In genomic region chr17:50054586-50054985, GRCm38 (mm10) we compare ENCODE assay signal across 12 mouse cellular contexts.
DNase-seq lines count a peak whose midpoint lies in the region; ATAC-seq lines count a peak whose summit lies in the region.
"Had no signal": no experiment of that assay in that cellular context is flagged by ENCODE, and none has a peak within 500 bp of the region (broad histone marks: within the 10 kb centered on the region; RNA-seq: fewer than 3 reads in every experiment).

No protein-coding gene starts in this region.

- peak; percentile 92 for DNase-seq in heart, adult 11 months
- DNase-seq in heart, embryonic 10.5 days (ENCODE audit: low spot score) = no peak
- DNase-seq in right cerebral cortex, adult 2 months (ENCODE audit: low spot score in 2 of 2) = peak; percentile 29 to 56
- DNase-seq in right cerebral cortex, postnatal 10 days (ENCODE audit: low spot score in 2 of 2) = no peak
- peak; percentile 40 for DNase-seq in hindbrain, embryonic 14.5 days (ENCODE audit: low spot score)
- DNase-seq in right cerebral cortex, postnatal 36 days (ENCODE audit: low spot score in 2 of 2) = peak; percentile 23 to 63
- DNase-seq in kidney, postnatal 14 days = no peak
- no peak for DNase-seq in lung, postnatal 4 days
- DNase-seq: adrenal gland, postnatal 10 days; lung, adult 18-20 months had no signal

- H3K36me3 ChIP-seq in heart, embryonic 10.5 days = no peaks in the 10 kb centered on the region
- no peaks in the 10 kb centered on the region for H3K36me3 ChIP-seq in hindbrain, embryonic 14.5 days (replicated peaks; ENCODE audit: control insufficient read depth, insufficient read depth)
- H3K36me3 ChIP-seq: limb, embryonic 12.5 days had no signal

- H3K4me1 ChIP-seq in heart, embryonic 10.5 days = peaks cover 14% of the 10 kb centered on the region
- peaks cover 9% of the 10 kb centered on the region; the same call in 1 of the 2 replicates for H3K4me1 ChIP-seq in hindbrain, embryonic 14.5 days (replicated peaks; ENCODE audit: control insufficient read depth, insufficient read depth, low read length)

- H3K27me3 ChIP-seq in heart, embryonic 10.5 days (ENCODE audit: insufficient read depth, poor library complexity, severe bottlenecking) = peaks cover 7% of the 10 kb centered on the region
- no peaks in the 10 kb centered on the region for H3K27me3 ChIP-seq in hindbrain, embryonic 14.5 days (ENCODE audit: control insufficient read depth, insufficient read depth, low read length)
- H3K27me3 ChIP-seq: limb, embryonic 12.5 days; Patski had no signal

- H3K4me2 ChIP-seq in hindbrain, embryonic 14.5 days (replicated peaks) = no peak overlapping the region
- H3K4me2 ChIP-seq: limb, embryonic 12.5 days had no signal

- no peak overlapping the region for H3K27ac ChIP-seq in heart, embryonic 10.5 days
- H3K27ac ChIP-seq in hindbrain, embryonic 14.5 days = 0 out of 2 replicates have a peak overlapping the region, but pooled peaks have one; percentile 32
- H3K27ac ChIP-seq: limb, embryonic 12.5 days had no signal

- no peak overlapping the region for H3K9ac ChIP-seq in hindbrain, embryonic 14.5 days
- H3K9ac ChIP-seq: limb, embryonic 12.5 days had no signal

- WGBS in heart, embryonic 10.5 days = 84% methylated on average over 7 of the region's 7 CpGs
- WGBS in hindbrain, embryonic 14.5 days = 63% methylated on average over 7 of the region's 7 CpGs

- no peaks in the 10 kb centered on the region for H3K9me3 ChIP-seq in heart, embryonic 10.5 days
- no peaks in the 10 kb centered on the region for H3K9me3 ChIP-seq in hindbrain, embryonic 14.5 days (ENCODE audit: control insufficient read depth, low read length)
- H3K9me3 ChIP-seq: limb, embryonic 12.5 days had no signal

- H3K4me3 ChIP-seq in heart, embryonic 10.5 days = no peak overlapping the region
- H3K4me3 ChIP-seq in hindbrain, embryonic 14.5 days (replicated peaks; ENCODE audit: low read length) = no peak overlapping the region
- H3K4me3 ChIP-seq: limb, embryonic 12.5 days had no signal

- peak; percentile 65 for ATAC-seq in hindbrain, embryonic 14.5 days (ENCODE audit: low FRiP score)
- ATAC-seq: Patski had no signal

Comparison
In these comparisons a context has a peak if more than half of its experiments do, and no peak if none do; other contexts are left out.
1. DNase-seq: peak in heart, adult 11 months (single experiment), right cerebral cortex, adult 2 months (2 of 2), hindbrain, embryonic 14.5 days (single experiment) and right cerebral cortex, postnatal 36 days (2 of 2); none in heart, embryonic 10.5 days (single experiment), right cerebral cortex, postnatal 10 days (0 of 2), kidney, postnatal 14 days (single experiment) and lung, postnatal 4 days (0 of 2).